8 mouse cellular contexts compared by ENCODE assay signal in genomic region chr17:65784610-65785140, GRCm38 (mm10). TPM values are rescaled to one million over a fixed set of nuclear protein-coding genes. Genes with fewer than 3 reads are reported as not detected.
DNase-seq lines count a peak whose midpoint lies in the region; ATAC-seq and TF ChIP-seq lines count a peak whose summit lies in the region.

No protein-coding gene starts in this region.

- H3K79me3 ChIP-seq in C2C12 (ENCODE audit: low read depth), result peaks cover 59% of the 10 kb centered on the region

- no peak overlapping the region for H3K9ac ChIP-seq in liver, postnatal 0 days (replicated peaks)

- peak; percentile 22 for DNase-seq in cerebellum, adult 9-10 months
- no peak for DNase-seq in cerebellum, postnatal 10 days
- DNase-seq in liver, postnatal 0 days, result no peak
- no peak for DNase-seq in spleen, postnatal 10 days (ENCODE audit: low spot score in 2 of 2)
- no peak for DNase-seq in kidney, adult 18-20 months
- DNase-seq in frontal cortex, adult 2 months (ENCODE audit: extremely low spot score in 1 of 2, low spot score in 1 of 2), result no peak

- peaks cover 34% of the 10 kb centered on the region for H3K36me3 ChIP-seq in C2C12 (ENCODE audit: control insufficient read depth, insufficient read depth)
- no peaks in the 10 kb centered on the region; the same call in 1 of the 2 replicates for H3K36me3 ChIP-seq in liver, postnatal 0 days (replicated peaks; ENCODE audit: insufficient read depth, low read length)

- H3K79me2 ChIP-seq in C2C12 (ENCODE audit: control insufficient read depth, insufficient read depth), result peaks cover 63% of the 10 kb centered on the region

- WGBS in liver, postnatal 0 days (ENCODE audit: insufficient replicate concordance), result 66% methylated on average over 8 of the region's 8 CpGs

- H3K4me1 ChIP-seq in liver, postnatal 0 days (ENCODE audit: insufficient read depth), result peaks cover 28% of the 10 kb centered on the region

- no peaks in the 10 kb centered on the region for H3K9me3 ChIP-seq in liver, postnatal 0 days (ENCODE audit: low read length)

- TF ChIP-seq CTCF in C2C12 (IDR thresholded peaks at IDR 0.05; ENCODE audit: control insufficient read depth, insufficient read depth, insufficient read length), result no peak
- no peak for TF ChIP-seq CTCF in liver, postnatal 0 days (IDR thresholded peaks at IDR 0.05; ENCODE audit: low read depth)

- peak overlapping the region; percentile 99; the same call in 1 of the 2 replicates for H3K27ac ChIP-seq in liver, postnatal 0 days (ENCODE audit: low read depth)

- no peaks in the 10 kb centered on the region for H3K27me3 ChIP-seq in C2C12 (ENCODE audit: control insufficient read depth, insufficient read depth, insufficient read length)
- no peaks in the 10 kb centered on the region for H3K27me3 ChIP-seq in liver, postnatal 0 days (ENCODE audit: insufficient read depth, low read length)

- H3K4me3 ChIP-seq in C2C12 (ENCODE audit: insufficient read depth, poor library complexity, severe bottlenecking), result peak overlapping the region; percentile 73
- peak overlapping the region; percentile 91 for H3K4me3 ChIP-seq in liver, postnatal 0 days (ENCODE audit: low read depth, low read length)

- peak overlapping the region; percentile 76 for H3K4me2 ChIP-seq in liver, postnatal 0 days (ENCODE audit: low read depth, low read length)

- no peak for TF ChIP-seq EP300 in liver, postnatal 0 days (IDR thresholded peaks at IDR 0.05; ENCODE audit: low read depth)

- ATAC-seq in granulocyte monocyte progenitor cell, adult 5-6 weeks (replicated peaks; ENCODE audit: poor library complexity, severe bottlenecking), result peak; percentile 49
- ATAC-seq in liver, postnatal 0 days, result no peak

- peak overlapping the region; percentile 63 for H3ac ChIP-seq in C2C12 (ENCODE audit: control insufficient read depth, insufficient read length, low read depth)

TF ChIP-seq in C2C12, 6 proteins besides CTCF, POLR2A, EP300 and RAD21:
- TF ChIP-seq CEBPB (IDR thresholded peaks at IDR 0.05; ENCODE audit: low read depth) (peak; percentile 20), MAX (IDR thresholded peaks at IDR 0.05) (no peak)

RNA-seq across cellular contexts. Expression of gene Ppp4r1, which starts 2.3 kb away (rescaled TPM):
- 61.8 TPM for polyA plus RNA-seq in C2C12 (2012; fragmentation: generic; extraction: Trizol)
- 76.3 and 77.3 TPM in 2 replicates for total RNA-seq in granulocyte monocyte progenitor cell, adult 5-6 weeks (2014; fragmentation: Nextera tagmentation)
- 42.0 and 101 TPM in 2 replicates for total RNA-seq in granulocyte monocyte progenitor cell, adult 5-6 weeks (2017)
- 8.0 TPM in 2 replicates for polyA plus RNA-seq in liver, postnatal 0 days (2015; fragmentation: Nextera tagmentation; extraction: Ambion mirVana)
- 72.2 and 73.3 TPM in 2 replicates for polyA plus RNA-seq in frontal cortex, adult 2 months (2012; rRNA removed)

RNA-seq across cellular contexts. Expression of gene Rab31, which starts 12.1 kb away (rescaled TPM):
- 144 TPM for polyA plus RNA-seq in C2C12 (2012; fragmentation: generic; extraction: Trizol)
- total RNA-seq in granulocyte monocyte progenitor cell, adult 5-6 weeks (2014; fragmentation: Nextera tagmentation), result 48.3 and 56.7 TPM in 2 replicates
- 73.6 and 82.1 TPM in 2 replicates for total RNA-seq in granulocyte monocyte progenitor cell, adult 5-6 weeks (2017)
- polyA plus RNA-seq in liver, postnatal 0 days (2015; fragmentation: Nextera tagmentation; extraction: Ambion mirVana), result 6.5 and 7.2 TPM in 2 replicates
- 74.9 and 77.4 TPM in 2 replicates for polyA plus RNA-seq in frontal cortex, adult 2 months (2012; rRNA removed)
